Mouse (Mus musculus): ENCODE measurements around the gene Smap2.
A peak's percentile ranks its signal among the peaks of the same experiment; 100 is the strongest.

The Smap2 gene

GRCm38 (mm10) chr4:120971842-120972241, 45.2 kb downstream of the Smap2 start:
- Histone ChIP-seq H3K27me3 (ENCODE audit: control insufficient read depth, insufficient read depth, low read length, poor library complexity, severe bottlenecking) (no peaks in the 10 kb centered on the region), H3K36me3 (ENCODE audit: control insufficient read depth, insufficient read depth, low read length, poor library complexity, severe bottlenecking) (peaks cover 32% of the 10 kb centered on the region)
- no peak for DNase-seq (ENCODE audit: low read depth, low spot score)

DNA sequence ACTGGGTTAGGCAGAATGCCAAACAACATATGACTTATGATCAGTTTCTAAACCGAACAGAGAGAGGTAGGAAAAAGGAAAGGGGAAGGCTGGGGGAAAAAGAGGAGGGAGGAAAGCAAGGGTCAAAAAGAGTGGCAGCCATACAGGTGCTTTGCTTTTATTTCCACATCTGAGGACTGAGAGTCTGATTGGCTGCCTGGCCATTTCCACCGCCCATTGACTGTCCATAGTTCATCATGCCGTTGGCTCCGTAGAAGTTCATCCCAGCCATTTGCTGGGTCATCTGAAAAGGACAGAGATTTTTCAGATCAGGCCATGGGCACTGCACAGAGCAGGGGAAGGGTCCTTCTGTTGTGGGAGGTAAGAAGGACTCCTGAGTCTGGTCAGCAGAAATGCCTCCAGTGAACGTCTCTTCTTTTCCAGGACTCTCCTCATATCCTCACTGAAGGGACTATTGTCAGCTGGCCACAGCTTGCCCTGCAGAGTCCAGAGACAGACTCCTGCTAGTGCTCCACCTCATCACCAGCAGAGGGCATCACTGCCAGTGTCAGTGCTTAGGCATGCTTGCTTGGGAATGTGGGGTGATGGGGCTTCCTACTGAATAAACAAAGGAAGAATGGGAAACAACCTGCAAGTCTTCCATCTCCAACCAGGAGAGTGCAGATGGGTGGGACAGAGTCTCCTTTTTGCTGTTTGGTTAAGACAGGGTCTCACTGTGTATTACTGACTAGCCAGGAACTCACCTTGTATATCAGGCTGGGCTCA, 47.5 kb downstream of the Smap2 start:
- Histone ChIP-seq H3K27me3 (ENCODE audit: control insufficient read depth, insufficient read depth, low read length, poor library complexity, severe bottlenecking) (no peaks in the 10 kb centered on the region), H3K36me3 (ENCODE audit: control insufficient read depth, insufficient read depth, low read length, poor library complexity, severe bottlenecking) (peaks cover 31% of the 10 kb centered on the region)
- DNase-seq (ENCODE audit: low read depth, low spot score), result peak; percentile 50

DNA sequence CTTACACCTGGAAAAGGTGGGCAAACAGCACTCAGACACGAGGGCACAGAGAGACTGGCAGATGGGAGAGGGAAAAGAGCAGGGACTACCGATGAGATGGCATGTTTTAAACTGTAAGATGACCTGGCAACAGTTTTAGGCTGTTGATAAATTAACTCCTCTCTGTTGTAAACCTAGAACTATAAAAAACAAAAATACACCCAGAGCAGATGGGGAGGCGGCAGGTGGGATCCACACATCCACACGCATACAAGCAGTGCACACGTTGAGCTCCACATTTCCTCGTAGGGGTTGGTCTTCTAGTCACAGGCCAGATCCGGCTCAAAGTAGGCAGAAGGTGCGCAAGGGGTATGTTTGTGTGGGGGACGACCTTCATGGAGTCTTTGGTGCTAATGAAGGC, 48.6 kb downstream of the Smap2 start:
- peaks cover 24% of the 10 kb centered on the region for H3K36me3 ChIP-seq (ENCODE audit: control insufficient read depth, insufficient read depth, low read length, poor library complexity, severe bottlenecking)
- no peaks in the 10 kb centered on the region; the same call in 1 of the 2 replicates for H3K27me3 ChIP-seq (ENCODE audit: control insufficient read depth, insufficient read depth, low read length, poor library complexity, severe bottlenecking)
- DNase-seq (ENCODE audit: low read depth, low spot score), result no peak

DNA sequence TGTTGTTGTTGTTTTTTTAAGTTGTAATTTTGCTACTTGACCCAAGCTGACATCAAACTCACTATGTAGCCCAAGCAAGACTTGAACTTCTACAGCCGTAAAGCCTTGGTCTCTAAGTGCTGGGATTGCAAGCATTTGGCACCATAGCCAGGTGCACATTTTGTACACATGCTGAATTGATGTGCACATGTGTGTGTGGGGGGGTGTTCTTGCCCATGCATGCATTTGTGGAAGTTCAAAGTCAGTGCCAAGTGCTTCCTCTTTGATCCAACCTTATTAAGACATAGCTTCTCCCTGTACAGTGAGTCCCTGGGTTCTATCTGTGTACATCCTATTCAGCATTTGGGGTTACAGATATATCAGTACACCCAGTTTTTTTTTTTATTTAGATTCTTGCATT, 61.5 kb downstream of the Smap2 start:
- no peaks in the 10 kb centered on the region for H3K36me3 ChIP-seq (ENCODE audit: control insufficient read depth, insufficient read depth, low read length, poor library complexity, severe bottlenecking)
- no peaks in the 10 kb centered on the region for H3K27me3 ChIP-seq (ENCODE audit: control insufficient read depth, insufficient read depth, low read length, poor library complexity, severe bottlenecking)
- DNase-seq (ENCODE audit: low read depth, low spot score), result peak; percentile 53

GRCm38 (mm10) chr4:120953667-120954066, 63.4 kb downstream of the Smap2 start:
- peak; percentile 73 for DNase-seq (ENCODE audit: low read depth, low spot score)
- Histone ChIP-seq H3K27me3 (ENCODE audit: control insufficient read depth, insufficient read depth, low read length, poor library complexity, severe bottlenecking) (no peaks in the 10 kb centered on the region), H3K36me3 (ENCODE audit: control insufficient read depth, insufficient read depth, low read length, poor library complexity, severe bottlenecking) (no peaks in the 10 kb centered on the region)

- H3K27me3 ChIP-seq (ENCODE audit: control insufficient read depth, insufficient read depth, low read length, poor library complexity, severe bottlenecking), result no peaks in the 10 kb centered on the region
- peak; percentile 23 for DNase-seq (ENCODE audit: low read depth, low spot score)
- no peaks in the 10 kb centered on the region for H3K36me3 ChIP-seq (ENCODE audit: control insufficient read depth, insufficient read depth, low read length, poor library complexity, severe bottlenecking)
These were observed 64.0 kb downstream of the Smap2 start for GRCm38 (mm10) chr4:120953038-120953437.

GRCm38 (mm10) chr4:120952163-120952562, 64.9 kb downstream of the Smap2 start:
- DNase-seq (ENCODE audit: low read depth, low spot score), result peak; percentile 50
- 0 out of 2 replicates have a peak, but pooled peaks cover 1% of the 10 kb centered on the region for H3K36me3 ChIP-seq (ENCODE audit: control insufficient read depth, insufficient read depth, low read length, poor library complexity, severe bottlenecking)
- no peaks in the 10 kb centered on the region for H3K27me3 ChIP-seq (ENCODE audit: control insufficient read depth, insufficient read depth, low read length, poor library complexity, severe bottlenecking)

DNA sequence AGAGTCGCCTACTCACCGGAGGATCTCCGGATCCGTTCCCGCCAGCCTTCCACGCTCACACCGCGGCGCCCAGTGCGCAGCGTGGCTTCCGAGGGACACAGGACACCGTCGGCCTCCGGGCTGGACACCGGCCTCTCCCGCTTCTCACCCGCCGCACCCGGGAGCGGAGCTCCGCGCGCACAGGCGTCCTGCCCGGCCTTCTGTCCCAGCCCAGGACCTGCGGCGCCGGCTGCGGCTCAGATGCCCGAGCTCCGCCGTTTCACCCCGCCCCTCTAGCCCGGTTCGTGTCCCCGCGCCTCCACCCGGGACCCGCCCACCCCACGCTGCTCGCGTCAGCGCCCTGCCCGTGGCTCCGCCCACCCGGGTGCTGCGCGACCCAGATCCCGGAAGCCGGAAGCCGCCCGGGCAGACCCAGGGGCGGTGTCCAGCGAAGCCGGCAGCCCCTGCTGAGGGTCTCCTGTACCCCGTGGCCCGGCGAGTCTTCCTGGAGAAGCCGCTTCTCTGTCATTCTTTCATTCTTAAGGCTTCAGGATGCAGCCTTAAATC, 65.5 kb downstream of the Smap2 start, which contains the start of gene Zfp69:
TSS of gene Zfp69 (minus strand) at position 272 of the 546 bp plus-strand sequence.
- H3K27me3 ChIP-seq (ENCODE audit: control insufficient read depth, insufficient read depth, low read length, poor library complexity, severe bottlenecking), result no peaks in the 10 kb centered on the region
- peak; percentile 94 for DNase-seq (ENCODE audit: low read depth, low spot score)
- H3K36me3 ChIP-seq (ENCODE audit: control insufficient read depth, insufficient read depth, low read length, poor library complexity, severe bottlenecking), result peaks cover 5% of the 10 kb centered on the region; the same call in 1 of the 2 replicates

DNA sequence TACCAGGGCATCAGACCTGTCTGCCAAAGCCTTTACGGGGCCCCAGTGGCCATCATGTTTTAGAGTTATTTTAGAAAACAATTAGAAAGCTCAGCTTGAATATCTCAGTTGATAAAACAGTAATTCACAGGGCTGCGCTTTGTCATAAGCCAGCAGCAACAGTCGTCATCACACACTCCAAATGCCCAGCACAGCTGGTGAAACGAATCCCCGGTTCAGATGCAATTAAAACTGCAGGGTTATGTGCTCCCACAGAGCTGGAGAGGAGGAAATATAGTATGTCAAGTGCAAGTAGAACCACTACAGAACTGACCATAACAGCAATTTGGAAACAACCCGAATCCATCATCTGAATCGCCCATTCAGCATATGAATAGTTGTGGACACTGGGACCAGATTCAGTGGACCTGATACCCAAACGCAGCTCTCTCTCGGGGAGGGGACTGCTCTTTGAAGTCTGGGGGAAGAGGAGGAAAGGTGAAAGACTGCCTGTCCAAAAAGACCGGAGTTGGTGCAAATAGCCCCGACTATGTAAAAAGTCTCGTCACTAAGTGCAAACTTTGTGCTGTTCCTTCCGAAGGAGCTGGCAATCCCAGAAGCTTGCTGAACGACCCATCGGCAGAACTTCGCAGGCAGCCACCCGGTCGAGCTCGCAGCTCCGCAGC, 66.2 kb downstream of the Smap2 start:
- H3K27me3 ChIP-seq (ENCODE audit: control insufficient read depth, insufficient read depth, low read length, poor library complexity, severe bottlenecking), result no peaks in the 10 kb centered on the region
- DNase-seq (ENCODE audit: low read depth, low spot score), result no peak

DNA sequence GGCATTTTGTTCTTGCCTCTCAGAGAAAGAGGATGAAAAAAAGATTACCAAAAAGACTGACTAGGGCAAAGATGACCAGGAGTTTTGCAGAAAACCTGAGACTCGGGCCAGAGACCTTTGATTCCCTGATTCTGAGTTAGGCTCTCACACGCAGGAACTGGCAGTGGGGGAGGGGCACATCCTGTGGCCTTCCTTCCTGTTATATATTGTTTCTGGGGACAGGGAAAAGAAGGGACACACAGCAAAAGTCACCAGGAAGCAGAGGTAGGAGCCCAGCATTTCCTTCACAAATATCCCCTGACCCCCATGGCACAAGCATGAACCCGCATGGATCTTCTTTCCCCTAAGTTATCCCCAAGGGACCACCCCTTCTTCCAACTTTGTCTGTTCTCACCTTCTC, 68.1 kb downstream of the Smap2 start:
- DNase-seq (ENCODE audit: low read depth, low spot score), result no peak
- Histone ChIP-seq H3K36me3 (ENCODE audit: control insufficient read depth, insufficient read depth, low read length, poor library complexity, severe bottlenecking) (peaks cover 7% of the 10 kb centered on the region; the same call in 1 of the 2 replicates), H3K27me3 (ENCODE audit: control insufficient read depth, insufficient read depth, low read length, poor library complexity, severe bottlenecking) (no peaks in the 10 kb centered on the region)

More for the DNA sequence above, 66.2 kb downstream of the Smap2 start:
- H3K36me3 ChIP-seq (ENCODE audit: control insufficient read depth, insufficient read depth, low read length, poor library complexity, severe bottlenecking), result peaks cover 7% of the 10 kb centered on the region; the same call in 1 of the 2 replicates

GRCm38 (mm10) chr4:120935006-120935405, 82.0 kb downstream of the Smap2 start:
- no peaks in the 10 kb centered on the region for H3K27me3 ChIP-seq (ENCODE audit: control insufficient read depth, insufficient read depth, low read length, poor library complexity, severe bottlenecking)
- no peak for DNase-seq (ENCODE audit: low read depth, low spot score)
- H3K36me3 ChIP-seq (ENCODE audit: control insufficient read depth, insufficient read depth, low read length, poor library complexity, severe bottlenecking), result peaks cover 6% of the 10 kb centered on the region; the same call in 1 of the 2 replicates

- Histone ChIP-seq H3K36me3 (ENCODE audit: control insufficient read depth, insufficient read depth, low read length, poor library complexity, severe bottlenecking) (peaks cover 6% of the 10 kb centered on the region; the same call in 1 of the 2 replicates), H3K27me3 (ENCODE audit: control insufficient read depth, insufficient read depth, low read length, poor library complexity, severe bottlenecking) (no peaks in the 10 kb centered on the region)
- DNase-seq (ENCODE audit: low read depth, low spot score), result no peak
These were observed 86.3 kb downstream of the Smap2 start for GRCm38 (mm10) chr4:120930736-120931135.

DNA sequence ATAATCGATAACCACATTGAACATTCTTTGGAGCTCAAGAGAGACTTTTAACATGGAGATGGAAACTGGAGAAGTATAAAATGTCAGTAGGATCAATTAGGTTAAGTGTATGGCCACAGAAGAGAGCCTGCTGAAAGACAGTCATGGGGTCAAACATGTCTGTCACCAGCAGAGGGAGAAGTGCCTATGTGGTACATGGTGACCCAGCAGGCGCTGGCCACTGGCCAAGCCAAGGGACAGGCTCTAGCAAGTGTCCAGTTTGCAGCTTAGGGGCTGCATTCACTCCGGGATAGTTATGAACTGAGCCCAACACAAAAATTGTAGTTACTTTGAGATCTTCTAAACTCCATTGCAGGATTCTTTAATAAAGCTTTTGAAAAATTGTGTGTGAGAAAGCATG, 88.4 kb downstream of the Smap2 start:
- peaks cover 4% of the 10 kb centered on the region; the same call in 1 of the 2 replicates for H3K36me3 ChIP-seq (ENCODE audit: control insufficient read depth, insufficient read depth, low read length, poor library complexity, severe bottlenecking)
- DNase-seq (ENCODE audit: low read depth, low spot score), result no peak
- H3K27me3 ChIP-seq (ENCODE audit: control insufficient read depth, insufficient read depth, low read length, poor library complexity, severe bottlenecking), result no peaks in the 10 kb centered on the region

DNA sequence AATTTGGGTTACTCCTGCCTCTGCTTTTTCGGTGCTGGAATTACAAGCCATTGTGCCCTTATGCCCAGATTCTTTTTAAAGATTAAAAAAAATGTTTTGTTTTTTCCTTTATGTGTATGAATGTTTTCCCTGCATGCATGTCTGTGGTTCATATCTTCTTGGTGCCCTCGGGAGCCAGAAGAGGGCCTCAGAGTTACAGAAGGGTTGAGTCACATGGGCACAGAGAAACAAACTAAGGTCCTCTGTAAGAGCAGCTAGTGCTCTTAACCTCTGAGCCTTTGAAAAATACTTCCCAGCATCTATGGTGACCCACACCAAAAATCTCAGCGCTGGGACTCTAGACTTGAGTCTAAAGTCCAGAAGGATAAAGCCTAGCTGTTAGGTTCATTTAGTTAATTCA, 91.7 kb downstream of the Smap2 start:
- Histone ChIP-seq H3K27me3 (ENCODE audit: control insufficient read depth, insufficient read depth, low read length, poor library complexity, severe bottlenecking) (no peaks in the 10 kb centered on the region), H3K36me3 (ENCODE audit: control insufficient read depth, insufficient read depth, low read length, poor library complexity, severe bottlenecking) (0 out of 2 replicates have a peak, but pooled peaks cover under 1% of the 10 kb centered on the region)
- peak; percentile 71 for DNase-seq (ENCODE audit: low read depth, low spot score)
